Mouse (Mus musculus) kidney, adult 8-10 months (tissue): ENCODE results near the gene Reep3.
A peak's percentile ranks its signal among the peaks of the same experiment; 100 is the strongest.

Source experiments
- DNase-seq, 2 experiments: peaks; one replicate each; pipeline ENCODE4 v3.0.0; 2022

The Reep3 gene

DNA sequence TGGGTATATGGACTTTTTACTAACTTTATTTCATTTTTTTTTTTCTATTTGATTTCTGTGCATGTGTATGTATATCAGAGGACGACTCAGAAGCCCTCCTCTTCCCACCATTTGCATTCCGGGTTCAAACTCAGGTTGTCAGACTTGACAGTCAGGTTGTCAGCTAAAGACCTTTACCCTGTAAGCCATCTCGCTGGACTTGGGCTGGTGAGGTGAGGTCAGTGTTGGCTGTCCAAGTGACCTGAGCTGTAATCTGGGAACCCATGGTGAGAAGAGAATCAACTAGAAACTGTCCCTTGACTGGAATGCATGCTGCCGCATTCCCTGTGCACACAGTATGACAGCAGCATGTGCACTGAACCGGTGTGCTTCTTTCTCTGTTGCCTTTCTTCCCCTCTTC is 12.9 kb upstream of the Reep3 start:
- no peak for DNase-seq

DNA sequence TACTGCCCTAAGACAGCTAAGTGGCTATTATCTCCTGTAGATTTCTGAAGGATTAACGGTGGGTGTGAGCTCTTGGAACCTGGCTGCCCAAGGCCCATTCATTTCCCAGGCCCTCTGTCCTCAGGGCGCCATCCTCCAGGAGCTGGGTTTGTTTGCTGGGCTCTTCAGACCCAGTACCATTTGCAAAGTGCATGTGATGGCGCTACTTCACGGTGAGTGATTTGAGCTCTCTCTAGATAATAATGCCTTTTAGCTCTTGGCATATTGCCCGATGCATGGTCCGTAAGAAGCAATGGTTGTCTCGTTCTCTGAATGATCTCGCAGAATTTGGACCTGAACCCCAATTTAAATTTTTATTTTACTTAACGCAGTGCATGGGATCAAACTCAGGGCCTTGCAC is 11.4 kb upstream of the Reep3 start:
- DNase-seq: no peak

DNA sequence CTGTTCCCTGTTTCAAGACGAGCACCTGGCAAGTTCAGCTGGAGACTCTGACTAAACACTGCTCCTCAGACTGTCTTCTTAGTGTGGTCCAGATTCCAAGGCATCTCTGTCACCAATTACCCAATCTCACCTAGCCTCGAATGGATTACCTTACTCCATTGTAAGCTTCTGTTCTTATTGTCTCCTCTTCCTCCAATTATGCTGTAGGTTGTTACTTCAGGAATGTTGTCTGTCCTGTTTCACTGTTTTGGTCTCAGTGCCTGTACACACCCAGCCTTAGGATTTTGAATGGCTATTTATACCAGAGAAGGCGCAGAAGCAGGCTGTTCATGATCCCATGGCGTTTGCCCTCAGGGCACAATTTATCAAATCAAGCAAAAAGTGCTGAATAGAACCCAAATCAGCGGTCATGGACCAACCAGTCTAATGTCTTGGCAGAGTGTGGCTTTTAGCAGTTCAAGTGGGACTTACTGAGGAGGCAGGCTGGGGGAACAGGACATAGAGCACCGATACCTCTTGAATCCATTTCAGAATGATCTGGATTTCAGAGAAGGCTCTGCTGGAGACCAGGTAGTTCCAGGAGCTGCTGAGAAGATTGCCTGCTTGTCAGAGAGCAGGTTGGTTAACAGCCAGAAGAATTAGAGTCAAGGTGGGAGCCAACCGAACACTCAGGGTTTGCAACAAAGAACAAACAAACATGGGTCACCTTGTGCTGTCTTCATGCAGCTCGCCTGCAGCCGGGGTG is 10.4 kb upstream of the Reep3 start:
- DNase-seq: no peak

DNA sequence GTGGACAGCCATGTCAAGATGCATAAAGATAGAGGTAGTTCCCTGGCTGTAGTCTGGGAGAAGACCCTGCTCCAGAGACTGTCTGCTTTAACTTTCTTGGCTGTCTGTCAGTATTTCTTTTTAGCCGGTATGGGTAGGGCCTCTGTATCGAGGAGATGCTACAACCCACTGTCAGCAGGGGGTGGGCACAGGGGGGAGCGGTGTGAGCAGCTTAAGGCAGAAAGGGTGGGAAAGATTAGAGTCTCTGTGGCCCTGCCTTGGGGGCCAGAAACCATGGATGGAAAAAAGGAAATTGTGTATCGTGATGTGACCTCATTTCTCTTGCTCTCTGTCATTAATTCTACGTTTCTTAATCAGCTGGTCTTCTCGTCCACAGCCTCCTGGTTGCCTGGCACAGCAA is 9.7 kb upstream of the Reep3 start:
- no peak for DNase-seq

DNA sequence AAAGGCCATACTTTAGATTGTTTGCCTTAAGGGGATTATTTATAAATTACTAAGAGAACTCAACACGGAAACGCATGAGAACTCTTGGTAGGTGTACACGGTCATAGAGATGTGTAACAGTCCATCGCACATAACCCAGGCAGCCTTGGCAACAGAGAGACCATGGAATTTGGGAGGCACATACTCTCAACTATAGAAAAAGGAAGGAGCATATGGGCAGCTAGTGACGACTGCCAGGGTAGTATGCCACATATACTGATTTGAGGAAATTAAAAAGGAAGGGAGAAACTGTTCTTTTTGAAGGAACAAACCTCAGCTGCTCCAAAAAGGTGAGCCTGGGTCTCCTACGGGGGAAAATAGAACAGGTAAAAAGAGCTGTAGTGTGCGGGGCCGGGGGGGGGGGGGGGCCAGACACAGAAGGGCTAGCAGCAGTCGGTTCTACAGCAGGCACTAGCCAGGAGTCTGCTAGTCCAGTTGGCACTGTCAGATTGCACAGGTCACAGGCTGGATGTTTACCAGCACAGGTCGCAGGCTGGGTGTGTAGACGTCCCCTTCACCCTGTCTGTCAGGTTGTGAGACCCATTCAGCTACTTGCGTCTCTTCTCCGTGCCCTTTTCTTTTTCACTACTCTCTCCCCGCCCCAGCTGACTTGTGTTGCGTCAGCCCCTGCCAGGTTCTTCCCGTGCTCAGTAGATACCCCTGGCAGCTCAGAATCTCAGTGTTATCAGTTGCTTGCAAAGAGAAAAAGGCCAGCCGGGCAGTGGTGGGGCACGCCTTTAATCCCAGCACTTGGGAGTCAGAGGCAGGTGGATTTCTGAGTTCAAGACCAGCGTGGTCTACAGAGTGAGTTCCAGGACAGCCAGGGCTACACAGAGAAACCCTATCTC is 8.8 kb upstream of the Reep3 start:
- no peak for DNase-seq

DNA sequence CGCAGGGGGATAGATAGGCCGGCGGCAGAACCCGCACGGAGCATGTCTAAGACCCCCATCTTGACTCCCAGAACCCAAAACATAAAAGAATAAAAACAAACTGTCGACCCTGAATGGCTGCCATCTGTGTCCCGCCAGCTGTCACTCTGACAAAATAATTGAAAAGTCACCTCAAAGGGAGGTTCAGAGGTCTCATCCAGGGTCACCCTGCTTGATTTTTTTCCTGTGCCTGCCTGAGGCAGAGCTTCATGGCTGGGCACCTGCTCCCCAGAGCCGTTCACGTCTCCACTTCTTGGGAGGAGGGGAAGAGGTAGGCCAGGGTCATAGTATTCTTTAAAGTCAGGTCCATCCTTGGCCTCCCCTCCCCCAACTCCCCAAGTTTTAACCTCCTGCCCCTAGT is 7.8 kb upstream of the Reep3 start:
- no peak for DNase-seq

DNA sequence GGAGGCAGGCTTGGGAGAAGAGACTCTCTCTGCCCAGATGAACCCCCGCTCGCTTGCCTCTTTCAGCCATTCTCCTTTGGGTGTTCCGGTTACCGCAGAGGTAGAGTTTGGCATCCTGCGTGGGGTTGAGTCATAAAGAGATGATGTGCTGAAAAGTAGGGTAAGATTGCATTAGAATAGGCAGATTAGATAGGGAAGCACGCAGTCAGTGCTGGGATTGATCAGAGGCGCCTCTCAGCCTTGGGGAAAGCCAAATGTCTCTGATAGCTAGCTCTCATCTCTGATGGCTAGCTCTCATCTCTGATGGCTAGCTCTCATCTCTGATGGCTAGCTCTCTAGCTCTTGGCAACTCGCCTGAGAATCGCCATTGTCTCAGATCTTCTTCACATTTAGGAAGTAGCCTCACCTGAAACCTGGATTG is 4.1 kb upstream of the Reep3 start:
- no peak for DNase-seq

DNA sequence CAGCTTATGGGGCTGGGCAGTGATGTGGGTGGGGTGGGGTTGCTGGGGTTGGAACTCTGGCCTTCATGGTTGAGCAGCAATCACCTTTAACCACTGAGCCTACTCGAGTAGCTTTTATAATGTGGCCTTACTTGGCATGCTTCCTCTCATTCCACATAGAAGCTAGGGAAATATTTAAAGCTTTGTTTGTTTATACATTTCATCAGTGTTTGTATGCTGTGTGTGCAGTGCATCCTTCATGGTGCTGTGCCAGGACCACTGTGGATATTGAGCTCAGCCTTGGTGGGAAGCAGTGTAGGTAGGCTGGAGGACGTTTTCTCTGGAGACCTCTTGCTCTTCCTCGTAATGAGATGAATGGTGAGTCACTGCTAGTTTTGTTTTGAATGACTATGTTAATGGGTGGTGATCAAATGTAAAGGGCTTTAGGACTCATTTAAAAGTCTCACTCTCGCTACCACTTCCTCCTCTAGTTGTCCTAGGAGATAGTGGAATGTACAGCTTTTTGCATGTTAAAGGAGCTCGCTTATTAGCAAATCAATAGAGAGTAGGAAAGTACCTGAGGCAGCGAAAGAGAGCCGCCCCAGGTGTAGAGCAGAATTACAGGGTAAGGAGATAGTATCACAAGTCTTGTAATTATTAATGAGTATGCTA is 3.4 kb upstream of the Reep3 start:
- DNase-seq: peak; percentile 44 to 75

DNA sequence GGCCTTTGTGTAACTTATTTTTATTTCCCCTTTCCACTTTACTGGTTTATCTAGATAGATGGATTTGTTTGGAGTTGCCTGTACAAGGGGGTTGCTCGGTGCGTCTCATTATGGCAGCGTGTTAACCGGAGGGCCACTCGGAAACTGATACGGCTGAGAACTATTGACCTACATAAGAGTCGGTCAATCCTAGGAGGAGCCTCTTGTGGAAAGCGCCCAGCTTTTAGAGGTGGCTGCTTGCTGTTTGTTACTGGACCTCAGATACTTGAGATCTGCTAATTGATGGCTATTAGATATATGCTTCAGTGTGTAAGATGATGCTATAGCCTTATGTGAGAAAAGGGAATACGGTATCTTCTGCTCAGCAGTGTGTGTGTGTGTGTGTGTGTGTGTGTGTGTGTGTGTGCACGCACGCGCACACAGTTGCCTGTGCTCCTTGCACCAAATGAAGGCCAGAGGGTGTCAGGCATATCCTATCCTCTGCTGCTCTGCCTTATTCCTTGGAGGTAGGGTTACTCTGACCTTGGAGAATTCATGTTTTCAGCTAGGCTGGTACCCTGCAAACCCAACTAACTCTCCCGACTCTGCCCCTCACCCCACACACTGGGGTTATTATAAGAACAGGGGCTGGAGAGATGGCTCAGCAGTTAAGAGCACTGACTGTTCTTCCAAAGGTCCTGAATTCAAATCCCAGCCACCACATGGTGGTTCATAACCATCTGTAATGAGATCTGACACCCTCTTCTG is 2.6 kb upstream of the Reep3 start:
- no peak for DNase-seq

DNA sequence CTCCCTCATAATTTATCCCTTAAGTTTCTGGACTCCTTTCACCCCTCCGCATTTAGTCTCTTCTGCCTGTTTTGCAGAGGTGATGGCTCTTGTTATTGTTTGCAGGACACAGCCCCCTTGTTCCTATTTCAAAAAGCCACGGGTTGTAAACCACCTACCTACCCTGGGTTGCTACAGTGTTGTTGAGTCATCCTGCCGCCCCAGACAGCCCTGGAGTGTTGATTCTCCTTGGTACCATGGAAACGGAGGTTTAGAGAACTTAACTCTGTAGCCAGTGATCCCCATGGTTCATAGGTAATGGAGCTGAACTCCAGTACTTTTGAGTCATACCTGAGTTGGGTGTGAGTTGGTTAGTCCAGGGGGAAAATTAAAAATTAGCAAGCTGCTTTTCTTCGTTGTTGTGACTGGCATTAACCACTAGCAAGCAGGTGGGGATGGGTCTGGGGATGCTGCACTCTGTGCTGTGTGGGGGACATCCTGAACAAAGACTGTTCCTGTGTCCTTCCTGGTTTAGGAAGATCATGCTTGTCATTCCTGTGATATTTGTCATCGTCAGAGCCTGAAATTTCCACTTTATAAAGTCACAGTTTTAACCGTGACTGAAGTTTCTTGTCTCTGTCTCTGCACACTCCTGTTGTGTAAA is 1.8 kb upstream of the Reep3 start:
- DNase-seq: peak in 1 of 2 experiments; percentile 62

DNA sequence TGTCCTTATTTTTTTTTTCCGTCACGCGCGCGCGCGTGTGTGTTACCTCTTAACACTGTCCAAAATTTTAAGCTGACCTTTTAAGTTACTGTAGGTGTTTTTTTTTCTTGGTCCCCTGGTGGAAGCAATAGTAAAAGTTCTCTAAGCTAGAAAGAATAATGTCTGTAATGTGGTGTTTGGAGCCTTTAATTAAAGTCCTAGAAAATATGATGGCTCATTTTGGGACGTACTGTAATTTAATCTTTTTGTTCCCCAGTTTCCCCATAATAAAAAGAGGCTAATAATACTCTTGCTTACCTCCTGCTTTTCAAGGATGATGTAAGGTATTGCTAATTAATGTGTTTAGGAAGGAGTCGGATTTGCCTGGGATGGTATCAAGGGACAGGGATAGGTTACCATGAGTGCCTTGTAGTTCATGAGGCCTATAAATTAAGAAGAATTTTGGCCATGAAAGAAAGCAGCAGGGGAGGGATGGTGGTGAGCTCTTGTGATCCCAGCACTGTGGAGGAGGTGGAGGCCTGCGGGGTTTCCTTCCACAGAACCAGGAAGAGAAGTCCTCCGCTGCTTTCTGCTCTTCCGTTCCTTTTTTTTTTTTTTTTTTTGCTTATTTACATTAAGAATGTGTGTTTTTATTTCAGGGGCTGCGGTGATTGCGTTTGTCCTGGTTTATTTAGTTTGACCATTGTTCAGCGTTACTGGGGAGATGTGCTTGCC is 849 bp upstream of the Reep3 start:
- DNase-seq: no peak

DNA sequence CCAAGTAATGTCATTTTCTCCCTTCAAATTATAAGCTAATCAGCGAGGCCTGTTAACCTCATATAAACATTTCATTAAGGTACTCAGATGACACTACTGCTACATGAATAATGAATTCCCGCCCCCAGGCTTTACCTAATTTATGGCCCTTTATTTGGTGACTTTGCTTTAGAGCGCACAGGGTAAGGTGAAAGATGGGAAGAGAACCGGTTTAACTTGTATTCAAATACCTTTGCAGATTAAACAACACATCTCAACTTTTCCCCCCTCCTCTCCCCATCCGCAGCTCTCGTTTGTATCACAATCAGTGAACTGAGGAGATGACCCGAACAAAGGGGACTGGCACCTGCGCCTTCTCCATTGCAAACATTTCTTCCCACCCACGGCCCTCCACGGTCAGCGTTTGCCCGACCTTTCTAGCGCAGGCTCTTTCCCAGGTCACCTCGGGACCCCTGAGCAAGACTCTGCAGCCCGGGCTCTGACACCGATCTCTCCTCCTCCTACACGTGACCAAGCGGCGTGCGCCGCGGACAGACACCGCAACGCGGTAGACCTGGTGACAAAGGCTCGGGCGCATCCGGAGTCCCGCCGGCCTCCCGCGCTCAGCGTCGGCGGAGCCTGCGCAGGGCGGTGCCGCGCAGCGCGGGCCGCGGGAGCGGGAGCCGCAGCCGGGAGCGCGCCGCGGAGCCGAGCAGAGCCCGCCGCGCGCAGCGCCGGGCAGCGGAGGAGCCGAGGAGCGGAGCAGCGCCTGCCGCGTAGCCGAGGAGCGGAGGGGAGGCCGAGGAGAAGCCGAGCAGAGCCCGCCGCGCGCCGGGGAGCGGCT is 736 bp downstream of the Reep3 start, which contains the start of gene Jmjd1c:
Gene Jmjd1c (plus strand): TSS at position 328 of the 823 bp plus-strand sequence.
- DNase-seq: peak; percentile 58 to 71

DNA sequence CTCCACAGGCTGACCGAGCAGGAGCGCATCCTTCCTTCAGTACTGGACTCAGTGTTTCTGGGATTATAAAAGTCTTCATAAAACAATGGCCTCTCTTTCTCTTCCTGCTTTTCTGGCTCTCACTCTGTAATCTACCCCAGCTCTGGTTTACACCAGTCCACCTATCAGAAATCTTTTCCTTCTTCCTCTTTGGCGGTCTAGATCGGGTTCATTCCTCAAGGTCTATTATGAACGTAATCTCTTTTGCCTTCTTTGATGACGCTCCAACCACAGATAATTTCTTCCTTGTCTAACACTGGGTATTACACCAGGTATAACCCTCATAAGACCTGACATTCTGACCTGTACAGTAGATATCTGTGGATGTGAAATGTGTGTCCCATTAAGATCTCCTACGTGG is 1.8 kb downstream of the Reep3 start:
- DNase-seq: no peak

DNA sequence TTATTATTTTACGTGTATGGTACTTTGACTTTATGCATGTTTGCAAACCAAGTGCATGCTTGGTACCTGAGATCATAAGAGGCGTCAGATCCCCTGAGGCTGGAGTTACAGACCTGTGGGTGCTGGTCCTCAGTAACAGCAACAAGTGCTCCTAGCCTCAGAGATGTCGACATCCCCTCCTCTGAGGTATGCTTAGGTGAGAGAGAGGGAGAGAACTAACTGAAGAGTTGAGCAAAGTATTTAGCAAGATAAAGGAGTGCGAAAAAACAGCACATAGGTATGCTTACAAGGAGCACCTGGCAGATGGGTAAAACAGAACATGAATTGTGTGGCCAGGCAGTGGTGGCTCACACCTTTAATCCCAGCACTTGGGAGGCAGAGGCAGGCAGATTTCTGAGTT is 6.1 kb downstream of the Reep3 start:
- DNase-seq: no peak

DNA sequence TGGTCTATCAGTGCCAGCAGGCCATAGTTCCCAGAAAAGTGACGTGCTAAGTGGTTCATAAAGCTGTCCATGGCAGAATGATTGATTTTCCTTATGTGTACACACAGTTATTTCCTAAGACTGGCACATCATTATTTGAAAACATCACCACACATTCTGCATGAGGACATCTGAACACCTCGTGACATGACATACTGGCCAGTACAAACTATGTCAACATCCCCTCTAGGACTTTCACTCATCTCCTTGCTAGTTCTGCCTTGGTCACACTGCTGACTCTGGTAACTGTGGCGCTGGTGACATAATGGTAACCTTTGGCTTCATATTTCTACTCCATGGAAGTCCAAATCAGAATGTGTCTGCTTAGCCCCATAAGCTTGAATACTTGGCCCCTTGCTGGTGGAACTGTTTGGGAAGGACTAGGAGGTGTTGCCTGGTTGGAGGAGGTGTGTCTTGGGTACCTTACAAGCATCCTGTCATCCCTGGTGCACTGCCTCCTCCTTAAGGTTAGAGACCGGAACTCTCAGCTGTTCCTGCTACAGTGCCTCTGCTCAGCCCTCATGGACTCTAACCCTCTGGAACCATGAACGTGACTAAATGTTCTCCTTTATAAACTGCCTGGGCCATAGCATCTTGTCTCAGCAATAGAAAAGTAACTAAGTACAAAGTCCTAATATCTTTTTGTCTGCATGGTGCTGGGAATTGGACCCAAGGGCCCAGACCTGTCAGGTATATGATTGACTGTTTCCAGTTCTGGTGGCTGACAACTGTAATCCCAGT is 9.1 kb downstream of the Reep3 start:
- no peak for DNase-seq

DNA sequence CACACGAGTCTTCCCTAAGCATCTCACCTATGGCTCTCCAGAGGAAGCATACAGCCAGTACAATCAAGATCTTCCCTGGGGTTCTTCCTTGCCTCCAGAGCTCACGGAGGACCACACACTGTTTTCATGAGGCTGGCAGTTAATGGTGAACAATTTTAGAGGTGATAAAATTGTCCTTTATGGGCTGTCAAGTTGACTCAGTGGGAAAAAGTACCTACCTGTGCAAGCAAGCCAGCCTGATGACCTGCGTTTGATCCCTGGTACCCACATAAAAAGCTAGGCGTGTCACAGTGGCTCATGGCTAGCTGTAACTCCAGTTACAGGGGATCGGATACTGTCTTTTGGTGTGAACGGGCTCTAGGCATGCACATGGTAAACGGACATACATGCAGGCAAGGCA is 10.8 kb downstream of the Reep3 start:
- DNase-seq: no peak

DNA sequence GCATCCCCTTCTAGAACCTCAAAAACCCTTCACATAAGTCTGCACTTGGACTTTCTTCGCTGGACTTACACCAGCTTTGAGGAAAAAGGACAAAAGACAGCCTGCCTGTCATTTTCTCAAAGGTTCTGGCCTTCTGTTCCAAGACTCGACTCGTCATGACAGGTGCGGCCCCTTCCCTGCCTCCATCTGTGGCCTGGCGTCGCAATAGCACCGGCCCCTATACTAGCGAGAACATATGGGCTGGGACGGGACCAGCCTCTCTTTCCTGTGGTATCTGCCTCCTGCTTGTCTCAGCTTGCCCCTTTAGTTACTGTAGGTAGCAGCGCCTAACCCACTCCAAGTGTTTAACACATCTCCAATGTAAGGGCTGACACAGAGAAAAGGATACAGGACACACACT is 11.6 kb downstream of the Reep3 start:
- DNase-seq: no peak

DNA sequence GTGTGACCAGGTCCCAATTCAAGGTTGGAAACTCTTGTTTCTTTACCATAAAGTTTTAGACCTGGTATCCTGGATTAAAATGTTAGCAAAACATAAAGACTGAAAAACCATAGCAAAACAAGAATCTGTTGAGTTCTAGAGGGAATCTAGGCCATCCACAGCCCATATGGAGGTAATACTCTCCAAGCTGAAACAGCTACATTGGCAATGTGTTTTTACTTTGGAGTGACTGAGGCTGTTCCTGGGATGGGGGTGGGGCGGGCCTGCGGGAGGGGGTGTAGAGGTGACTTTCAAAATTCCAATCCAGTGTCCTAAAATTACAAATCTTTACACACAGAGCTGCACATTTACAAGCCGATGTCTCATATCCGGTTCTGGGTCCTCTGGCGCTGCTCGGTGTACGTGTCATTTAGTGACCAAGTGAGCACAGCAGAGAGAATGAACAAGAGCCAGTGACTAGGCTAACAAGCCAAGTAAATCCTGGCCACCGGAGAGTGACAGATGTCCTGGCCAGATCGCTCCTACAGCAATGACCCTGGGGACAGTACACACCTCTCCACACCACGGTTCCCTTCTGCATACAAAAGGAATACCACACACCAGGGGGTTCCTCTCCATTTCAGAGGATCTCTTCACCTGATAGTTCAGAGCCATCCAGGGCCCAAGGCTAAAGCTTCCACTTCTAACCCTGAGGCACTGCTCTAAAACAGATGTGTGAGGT is 13.1 kb downstream of the Reep3 start:
- DNase-seq: no peak

DNA sequence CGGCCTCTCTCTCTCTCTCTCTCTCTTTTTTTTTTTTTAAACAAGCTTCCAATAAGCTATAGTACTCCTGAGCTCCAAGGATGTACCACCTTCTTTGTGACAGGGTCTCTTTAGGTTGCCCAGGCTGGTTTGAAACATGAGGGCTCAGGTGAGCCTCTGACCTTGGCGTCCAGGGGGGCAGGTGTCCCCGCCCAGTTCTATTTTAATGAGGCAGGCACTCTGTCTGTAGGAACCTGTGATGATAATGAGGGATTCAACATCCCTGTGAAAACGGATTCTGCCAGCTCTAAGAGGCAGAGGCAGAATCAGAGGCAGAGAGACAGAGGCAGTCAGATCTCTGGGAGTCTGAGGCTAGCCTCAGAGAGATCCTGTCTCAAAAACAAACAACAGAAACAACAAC is 14.2 kb downstream of the Reep3 start:
- DNase-seq: no peak
